In genomic region chr14:21051380-21052111, GRCm38 (mm10) we compare ENCODE assay signal across 8 mouse cellular contexts. TPM values are rescaled to one million over a fixed set of nuclear protein-coding genes. Genes with fewer than 3 reads are reported as not detected.
DNase-seq lines count a peak whose midpoint lies in the region; ATAC-seq and TF ChIP-seq lines count a peak whose summit lies in the region.

No protein-coding gene starts in this region.

- peak; percentile 51 for ATAC-seq in inflammation-experienced regulatory T-cells, adult 6 months
- peak; percentile 2; the same call in 1 of the 2 replicates for ATAC-seq in monocyte, adult 5-6 weeks (replicated peaks; ENCODE audit: insufficient number of reproducible peaks, low FRiP score, low TSS enrichment, poor library complexity, severe bottlenecking)

- intact Hi-C loops in left cerebral cortex, adult 2 months (cut with DNase I), result loop anchor here (2.0 to 5.0 kb wide), 3 partner anchors 25 to 691 kb away; no protein-coding TSS in a partner anchor
- intact Hi-C loops in left cerebral cortex, postnatal 36 days (cut with DNase I), result loop anchor here (5.0 kb wide), 1 partner anchor 56 kb away; no protein-coding TSS in a partner anchor

- H3K27ac ChIP-seq in left cerebral cortex, adult 2 months, result peak overlapping the region; percentile 97

- DNase-seq in left cerebral cortex, adult 2 months (ENCODE audit: extremely low spot score in 1 of 2, low spot score in 2 of 2), result no peak
- DNase-seq in left cerebral cortex, postnatal 36 days (ENCODE audit: low spot score in 2 of 2), result no peak
- DNase-seq in c-Kit-positive CD71-positive TER-119-positive erythroid progenitor cells, embryonic 14.5 days (ENCODE audit: low spot score), result peak; percentile 58
- DNase-seq in left cerebral cortex, adult 18-20 months (ENCODE audit: low spot score in 2 of 2), result no peak
- no peak for DNase-seq in cerebellum, adult 8-10 months
- no peak for DNase-seq in urinary bladder, postnatal 25 days (ENCODE audit: low spot score)

- H3K4me3 ChIP-seq in left cerebral cortex, adult 2 months, result peak overlapping the region; percentile 99

- TF ChIP-seq CTCF in left cerebral cortex, adult 2 months (IDR thresholded peaks at IDR 0.05), result no peak

RNA-seq across cellular contexts. Expression of gene Ap3m1, which starts 0.8 kb away (rescaled TPM):
- 10 to 100 TPM; 62.5 to 64.3 TPM for total RNA-seq in left cerebral cortex, adult 2 months (2021)
- 10 to 100 TPM; 61.7 to 62.0 TPM for total RNA-seq in left cerebral cortex, postnatal 36 days (2021)
- polyA plus RNA-seq in inflammation-experienced regulatory T-cells, adult 6 months (2017; shearing (Covaris generic)), result 100 to 1,000 TPM in 1 of 3 experiments, 10 to 100 TPM in 2; 70.6 to 107 (median 81.6) TPM
- total RNA-seq in monocyte, adult 5-6 weeks (2017), result 22.6 to 57.8 TPM (median 41.4 TPM) in 3 replicates
- 10 to 100 TPM; 64.8 to 67.4 TPM for total RNA-seq in left cerebral cortex, adult 18-20 months (2021)

RNA-seq across cellular contexts. Expression of gene Adk, which starts 0.8 kb away (rescaled TPM):
- 10 to 100 TPM; 59.5 to 69.6 TPM for total RNA-seq in left cerebral cortex, adult 2 months (2021)
- total RNA-seq in left cerebral cortex, postnatal 36 days (2021), result 10 to 100 TPM; 63.6 to 66.2 TPM
- polyA plus RNA-seq in inflammation-experienced regulatory T-cells, adult 6 months (2017; shearing (Covaris generic)), result 100 to 1,000 TPM in 2 of 3 experiments, 10 to 100 TPM in 1; 84.7 to 128 (median 118) TPM
- total RNA-seq in monocyte, adult 5-6 weeks (2017), result 17.1 to 47.3 TPM (median 39.0 TPM) in 3 replicates
- total RNA-seq in left cerebral cortex, adult 18-20 months (2021), result 10 to 100 TPM; 65.1 to 77.9 TPM
